Mouse (Mus musculus) neural tube, embryonic 11.5 days (tissue): Measurements from ENCODE around the gene Sema3b. TPM values are rescaled to one million over a fixed set of nuclear protein-coding genes. Genes with fewer than 3 reads are reported as not detected.
A peak's percentile ranks its signal among the peaks of the same experiment; 100 is the strongest.

ENCODE experiments used
- ATAC-seq: fragments of 200-750 bp; cut with Nextera tagmentation; 2 replicates; pipeline ENCODE4 v1.8.0; 2017; ENCODE audit warnings: moderate number of reproducible peaks, mild to moderate bottlenecking, moderate TSS enrichment, moderate library complexity; ENCODE audit not compliant: insufficient read depth, low FRiP score, low TSS enrichment
- DNase-seq: peaks from one replicate; pipeline ENCODE4 v3.0.0-alpha.2; 2015; ENCODE audit warnings: low spot score
- H3K27ac ChIP-seq: fragments of 300-500 bp; sonication (generic); 2 replicates; pipeline ENCODE4 v1.5.1; 2014; ENCODE audit warnings: low read depth, mild to moderate bottlenecking, low read length
- H3K27me3 ChIP-seq: fragments of 300-500 bp; sonication (generic); 2 replicates; pipeline ENCODE4 v1.6.1; 2014; ENCODE audit warnings: mild to moderate bottlenecking, low read length, mixed read lengths; ENCODE audit not compliant: control insufficient read depth, insufficient read depth
- H3K36me3 ChIP-seq: fragments of 300-500 bp; sonication (generic); 2 replicates; pipeline ENCODE4 v1.6.1; 2014; ENCODE audit warnings: mild to moderate bottlenecking, low read length, moderate library complexity, mixed read lengths; ENCODE audit not compliant: control insufficient read depth, insufficient read depth
- H3K4me1 ChIP-seq: fragments of 300-500 bp; sonication (generic); 2 replicates; pipeline ENCODE4 v1.6.1; 2014; ENCODE audit warnings: low read length, mixed read lengths; ENCODE audit not compliant: control insufficient read depth, insufficient read depth
- H3K4me2 ChIP-seq: fragments of 300-500 bp; sonication (generic); 2 replicates; pipeline ENCODE4 v1.6.1; 2014; ENCODE audit warnings: low read depth, mild to moderate bottlenecking, moderate library complexity
- H3K4me3 ChIP-seq: fragments of 300-500 bp; sonication (generic); 2 replicates; pipeline ENCODE4 v1.5.1; 2014; ENCODE audit warnings: low read depth, low read length
- H3K9ac ChIP-seq: fragments of 300-500 bp; sonication (generic); 2 replicates; pipeline ENCODE4 v1.6.1; 2014; ENCODE audit warnings: mild to moderate bottlenecking, low read length
- H3K9me3 ChIP-seq: fragments of 300-500 bp; sonication (generic); 2 replicates; pipeline ENCODE4 v1.6.1; 2016; ENCODE audit warnings: low read length; ENCODE audit not compliant: control insufficient read depth
- WGBS: fragments of 180-500 bp; shearing (Covaris S2); extraction: QIAGEN DNeasy Blood & Tissue Kit; methylation state at CpG from one replicate; pipeline ENCODE4 v1.1.7; 2014; 5-methylcytosine and 5-hydroxymethylcytosine counted together
- polyA plus RNA-seq: library from polyadenylated mRNA; unstranded; fragments of >200 nt; fragmentation: Nextera tagmentation; extraction: Ambion mirVana; gene quantifications from 2 replicates; pipeline ENCODE4 v1.2.1, GENCODE M21; 2014

The Sema3b gene
- polyA plus RNA-seq, 1 experiment from 2014 or later, result 2.6 TPM

DNA sequence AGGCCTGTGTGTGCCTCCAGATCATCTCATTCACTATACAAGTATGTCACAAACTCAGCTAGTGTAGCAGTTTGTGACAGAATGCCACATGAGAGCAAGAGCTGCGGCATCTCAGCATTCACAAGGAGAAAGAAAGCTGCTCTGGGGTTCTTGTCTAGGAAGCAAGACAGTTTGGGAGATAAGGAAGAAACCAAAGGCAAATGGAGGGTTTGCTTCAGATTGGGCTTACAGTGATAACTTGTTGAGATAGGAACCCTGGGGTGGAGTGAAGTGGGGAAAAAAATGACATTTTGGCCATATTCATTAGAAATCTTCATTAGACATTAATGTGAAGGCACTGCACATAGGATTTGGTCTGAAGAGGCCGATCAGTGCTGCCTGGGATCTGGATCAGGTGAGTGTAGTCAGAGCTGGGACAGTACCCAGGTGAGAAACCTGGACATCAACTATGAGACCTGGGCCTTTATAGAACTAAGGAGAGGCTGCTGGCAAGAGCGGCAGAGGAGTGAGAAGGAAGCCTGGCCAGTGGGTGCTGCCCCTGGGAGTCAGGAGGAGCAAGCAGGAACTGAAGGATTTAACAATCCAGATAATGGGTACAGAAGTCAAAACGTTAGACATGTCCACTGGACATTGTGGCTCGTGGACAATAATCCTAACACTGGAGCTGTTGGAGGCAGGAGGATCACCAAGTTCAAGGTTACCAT is 56.2 kb downstream of the Sema3b start:
- ATAC-seq (no peak), DNase-seq (no peak)
- H3K4me2 ChIP-seq, result no peak overlapping the region; the same call in 1 of the 2 replicates
- H3K4me3 ChIP-seq, result no peak overlapping the region
- H3K4me1 ChIP-seq, result peaks cover 31% of the 10 kb centered on the region
- no peak overlapping the region for H3K27ac ChIP-seq
- H3K36me3 ChIP-seq, result peaks cover 5% of the 10 kb centered on the region
- H3K9ac ChIP-seq, result no peak overlapping the region
- no peaks in the 10 kb centered on the region for H3K9me3 ChIP-seq
- peaks cover 30% of the 10 kb centered on the region for H3K27me3 ChIP-seq
- 77% methylated on average over 5 of the region's 5 CpGs for WGBS

DNA sequence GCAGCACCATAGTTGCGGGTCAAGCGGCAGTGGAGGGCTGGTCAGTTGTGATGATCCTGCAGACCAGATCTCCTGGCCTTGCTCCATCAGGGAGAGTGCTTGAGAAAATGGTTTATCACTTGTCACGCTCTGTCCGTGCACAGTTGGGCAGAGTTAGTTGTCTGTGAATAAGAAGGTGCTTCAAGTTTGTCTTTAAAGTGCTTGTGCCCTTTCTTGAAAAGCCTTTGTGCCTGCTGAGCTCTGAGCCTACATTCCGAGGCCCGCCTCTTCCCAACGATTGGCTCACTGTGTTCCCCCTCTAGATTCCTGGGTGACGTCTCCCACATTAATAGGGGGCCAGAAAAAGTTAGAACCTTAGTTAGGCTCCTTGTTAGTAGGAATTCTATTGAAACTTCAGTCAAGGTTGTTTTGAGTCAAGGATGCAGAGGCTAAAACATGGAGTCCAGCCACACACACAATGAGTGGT is 57.1 kb downstream of the Sema3b start:
- no peaks in the 10 kb centered on the region for H3K36me3 ChIP-seq
- peaks cover 30% of the 10 kb centered on the region for H3K27me3 ChIP-seq
- peak overlapping the region; percentile 40 for H3K4me3 ChIP-seq
- H3K9ac ChIP-seq, result peak overlapping the region; percentile 52
- 10% methylated on average over 8 of the region's 8 CpGs for WGBS
- H3K4me1 ChIP-seq, result peaks cover 37% of the 10 kb centered on the region
- no peaks in the 10 kb centered on the region for H3K9me3 ChIP-seq
- H3K27ac ChIP-seq, result peak overlapping the region; percentile 15; the same call in 1 of the 2 replicates
- DNase-seq (no peak), ATAC-seq (no peak)
- peak overlapping the region; percentile 70 for H3K4me2 ChIP-seq

DNA sequence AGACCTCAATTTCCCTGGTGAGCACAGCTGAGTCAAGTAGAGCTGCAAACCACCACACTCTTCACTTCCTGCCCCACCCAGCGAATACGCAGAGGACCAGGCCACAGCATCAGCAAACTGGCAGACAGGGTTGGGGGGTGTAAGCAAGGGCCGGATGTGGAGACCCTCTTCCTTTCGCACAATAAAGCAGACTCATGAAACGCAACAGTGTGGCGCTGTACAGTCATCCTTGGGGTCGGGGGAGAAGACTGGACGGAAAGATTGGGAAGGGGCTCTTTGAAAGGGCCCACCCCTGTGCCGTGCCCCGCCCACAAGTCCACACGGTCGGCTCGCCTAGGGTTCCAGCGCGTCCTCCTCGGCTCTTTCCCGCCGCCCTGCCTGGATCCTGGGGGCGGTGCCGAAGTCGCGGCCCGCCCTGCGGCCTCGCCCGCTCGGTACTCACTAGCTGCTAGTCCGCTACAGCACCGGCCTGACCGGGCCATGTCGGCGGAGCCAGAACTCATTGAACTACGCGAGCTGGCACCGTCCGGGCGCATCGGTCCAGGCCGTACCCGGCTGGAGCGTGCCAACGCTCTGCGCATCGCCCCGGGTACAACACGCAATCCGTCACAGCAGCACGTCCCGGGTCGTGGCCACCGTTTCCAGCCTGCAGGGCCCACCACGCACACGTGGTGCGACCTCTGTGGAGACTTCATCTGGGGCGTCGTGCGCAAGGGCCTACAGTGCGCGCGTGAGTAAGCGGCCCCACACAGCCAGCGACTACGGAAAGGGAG is 57.7 kb downstream of the Sema3b start, which contains the start of gene Rassf1:
Gene Rassf1, plus strand, starts transcription at position 439 of the 773 bp plus-strand sequence.
- H3K9ac ChIP-seq, result peak within 1 kb of the TSS; percentile 52
- ATAC-seq (no peak), DNase-seq (peak; percentile 67)
- peak within 1 kb of the TSS; percentile 15; the same call in 1 of the 2 replicates for H3K27ac ChIP-seq
- peak within 1 kb of the TSS; percentile 70 for H3K4me2 ChIP-seq
- H3K9me3 ChIP-seq, result no peaks in the 10 kb centered on the region
- H3K36me3 ChIP-seq, result no peaks in the 10 kb centered on the region
- peak within 1 kb of the TSS; percentile 40 for H3K4me3 ChIP-seq
- WGBS, result 1% methylated on average over 53 of the region's 63 CpGs
- peaks cover 30% of the 10 kb centered on the region for H3K27me3 ChIP-seq
- peaks cover 39% of the 10 kb centered on the region for H3K4me1 ChIP-seq

DNA sequence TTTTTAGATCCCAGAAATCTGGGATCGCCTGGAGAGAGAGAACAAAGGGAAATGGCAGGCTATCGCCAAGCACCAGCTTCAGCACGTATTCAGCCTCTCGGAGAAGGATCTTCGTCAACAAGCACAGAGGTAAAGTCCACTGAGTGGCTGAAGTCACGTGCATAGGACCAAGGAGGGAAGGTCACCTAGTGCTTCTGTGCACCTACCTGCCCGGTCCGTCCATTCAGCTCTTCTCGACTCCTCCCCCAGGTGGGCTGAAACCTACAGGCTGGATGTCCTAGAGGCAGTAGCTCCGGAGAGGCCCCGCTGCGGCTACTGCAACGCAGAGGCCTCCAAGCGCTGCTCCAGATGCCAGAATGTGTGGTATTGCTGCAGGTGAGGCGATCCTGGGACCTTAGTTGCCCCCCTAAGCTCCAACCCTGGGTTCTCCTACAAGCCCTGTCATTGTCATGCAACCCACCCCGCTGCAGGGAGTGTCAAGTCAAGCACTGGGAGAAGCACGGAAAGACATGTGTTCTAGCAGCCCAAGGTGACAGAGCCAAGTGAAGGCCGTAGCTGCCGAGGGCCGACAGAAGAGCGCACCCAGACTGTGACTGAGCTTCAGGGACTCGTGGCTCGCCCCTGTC is 58.4 kb downstream of the Sema3b start:
- Histone ChIP-seq H3K4me2 (peak overlapping the region; percentile 70), H3K4me3 (peak overlapping the region; percentile 40; the same call in 1 of the 2 replicates), H3K4me1 (peaks cover 32% of the 10 kb centered on the region), H3K36me3 (no peaks in the 10 kb centered on the region), H3K27ac (no peak overlapping the region), H3K9me3 (no peaks in the 10 kb centered on the region), H3K27me3 (peaks cover 30% of the 10 kb centered on the region), H3K9ac (0 out of 2 replicates have a peak overlapping the region, but pooled peaks have one; percentile 1)
- DNase-seq (no peak), ATAC-seq (no peak)
- WGBS, result 22% methylated on average over 23 of the region's 23 CpGs

DNA sequence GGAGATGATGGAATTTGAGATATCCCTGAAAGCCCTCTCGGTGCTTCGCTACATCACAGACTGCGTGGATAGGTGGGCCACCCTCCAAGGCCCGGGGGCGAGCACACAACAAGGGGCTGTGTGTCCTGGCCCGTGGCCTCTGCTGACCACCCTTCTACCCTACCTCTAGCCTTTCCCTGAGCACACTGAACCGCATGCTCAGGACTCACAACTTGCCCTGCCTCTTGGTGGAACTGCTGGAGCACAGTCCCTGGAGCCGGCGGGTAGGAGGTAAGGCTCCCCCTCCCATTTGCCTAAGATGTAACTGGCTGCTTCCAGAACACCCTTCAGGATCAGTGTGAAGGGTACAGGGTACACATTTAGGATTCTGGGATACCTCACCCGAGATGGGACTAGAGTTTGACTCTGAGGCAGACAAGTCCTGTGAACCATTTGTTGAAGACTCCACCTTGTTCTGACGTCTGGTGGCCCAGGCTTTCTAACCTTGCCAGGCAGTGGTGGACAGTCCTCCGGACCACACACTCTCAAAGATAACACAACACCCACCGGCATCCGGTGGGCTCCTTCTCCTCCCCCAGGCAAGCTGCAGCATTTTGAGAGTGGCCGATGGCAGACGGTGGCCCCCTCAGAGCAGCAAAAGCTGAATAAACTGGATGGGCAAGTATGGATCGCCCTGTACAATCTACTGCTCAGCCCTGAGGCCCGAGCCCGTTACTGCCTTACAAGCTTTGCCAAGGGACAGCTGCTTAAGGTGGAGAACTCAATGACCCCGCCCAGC is 59.5 kb downstream of the Sema3b start:
- no peak overlapping the region for H3K4me2 ChIP-seq
- H3K4me1 ChIP-seq, result peaks cover 27% of the 10 kb centered on the region
- ATAC-seq (no peak), DNase-seq (no peak)
- H3K27me3 ChIP-seq, result peaks cover 30% of the 10 kb centered on the region
- 91% methylated on average over 20 of the region's 20 CpGs for WGBS
- H3K27ac ChIP-seq, result no peak overlapping the region
- H3K36me3 ChIP-seq, result peaks cover 2% of the 10 kb centered on the region; the same call in 1 of the 2 replicates
- no peak overlapping the region for H3K4me3 ChIP-seq
- no peaks in the 10 kb centered on the region for H3K9me3 ChIP-seq
- H3K9ac ChIP-seq, result no peak overlapping the region

DNA sequence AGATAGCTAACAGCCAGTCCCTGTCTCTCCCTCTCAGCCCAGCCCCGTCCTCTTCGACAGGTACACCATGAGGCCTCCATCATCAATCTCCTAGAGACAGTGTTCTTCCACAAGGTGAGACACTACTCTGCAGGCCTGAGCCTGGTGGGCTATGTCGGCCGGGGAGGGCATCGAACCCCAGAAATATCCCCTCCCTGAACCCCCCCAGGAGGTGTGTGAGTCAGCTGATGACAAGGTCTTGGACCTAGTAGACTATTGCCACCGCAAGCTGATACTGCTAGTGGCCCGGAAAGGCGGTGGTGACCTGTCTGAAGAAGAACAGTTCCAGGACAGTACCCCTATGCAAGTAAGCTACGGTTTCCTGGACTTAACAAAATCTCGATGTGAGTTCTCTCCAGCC is 60.2 kb downstream of the Sema3b start:
- 88% methylated on average over 10 of the region's 10 CpGs for WGBS
- peaks cover 30% of the 10 kb centered on the region for H3K27me3 ChIP-seq
- H3K4me1 ChIP-seq, result peaks cover 26% of the 10 kb centered on the region
- no peak for DNase-seq
- H3K9me3 ChIP-seq, result no peaks in the 10 kb centered on the region
- no peak overlapping the region for H3K9ac ChIP-seq
- no peak overlapping the region for H3K4me3 ChIP-seq
- peaks cover 2% of the 10 kb centered on the region; the same call in 1 of the 2 replicates for H3K36me3 ChIP-seq
- no peak overlapping the region for H3K4me2 ChIP-seq
- no peak overlapping the region for H3K27ac ChIP-seq
- no peak for ATAC-seq

DNA sequence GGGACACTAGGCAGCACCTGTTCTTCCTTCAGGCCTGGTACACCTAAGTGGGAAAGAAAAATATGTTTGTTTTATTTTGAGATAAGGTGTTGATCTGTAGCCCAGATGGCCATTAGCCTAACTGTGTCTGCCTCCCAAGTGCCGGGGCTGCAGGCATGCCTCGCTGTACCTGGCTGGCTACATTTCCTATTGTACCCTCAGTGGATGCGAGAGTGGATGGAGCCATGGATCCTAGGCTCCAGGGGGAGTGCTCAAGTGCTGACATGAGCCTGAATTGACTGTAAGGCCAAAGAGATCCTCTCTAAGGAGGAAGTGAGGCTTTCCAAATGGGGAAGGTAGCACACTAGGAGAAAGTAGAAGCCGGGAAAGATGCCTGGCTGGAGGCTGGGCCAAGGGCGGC is 61.1 kb downstream of the Sema3b start:
- peaks cover 2% of the 10 kb centered on the region; the same call in 1 of the 2 replicates for H3K36me3 ChIP-seq
- WGBS, result 88% methylated on average over 5 of the region's 5 CpGs
- ATAC-seq (no peak), DNase-seq (no peak)
- no peak overlapping the region for H3K27ac ChIP-seq
- H3K4me2 ChIP-seq, result no peak overlapping the region
- no peaks in the 10 kb centered on the region for H3K9me3 ChIP-seq
- peaks cover 29% of the 10 kb centered on the region for H3K27me3 ChIP-seq
- H3K4me1 ChIP-seq, result peaks cover 21% of the 10 kb centered on the region
- no peak overlapping the region for H3K9ac ChIP-seq
- H3K4me3 ChIP-seq, result no peak overlapping the region
